Mouse (Mus musculus): ENCODE results near the gene Carns1.

The Carns1 gene

GRCm38 (mm10) chr19:4171393-4172290, 3.6 kb downstream of the Carns1 start:
- DNase-seq (ENCODE audit: low read depth, low spot score): no peak

- DNase-seq (ENCODE audit: low read depth, low spot score): no peak
Measured at GRCm38 (mm10) chr19:4170723-4171392, 4.4 kb downstream of the Carns1 start.

DNA sequence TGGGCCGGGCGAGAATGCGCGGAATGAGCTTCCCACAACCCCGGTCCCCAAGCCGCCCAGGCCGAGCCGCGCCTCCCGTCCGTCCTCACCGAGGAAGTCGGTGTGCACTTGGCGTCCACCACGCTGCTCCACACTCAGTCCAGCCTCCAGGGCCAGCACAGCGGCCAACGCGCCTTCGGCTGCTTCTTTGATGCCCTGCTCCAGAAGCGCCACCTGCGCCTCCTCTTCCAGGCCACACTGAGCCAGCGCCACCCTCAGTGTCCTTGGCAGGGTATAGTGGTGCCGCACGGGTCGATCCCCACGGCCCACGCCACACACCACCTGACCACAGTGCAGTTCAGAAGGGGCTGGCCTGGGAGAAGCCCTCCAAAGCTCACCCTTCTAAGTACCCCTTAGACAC, 5.5 kb downstream of the Carns1 start:
- no peak for DNase-seq (ENCODE audit: low read depth, low spot score)

- DNase-seq (ENCODE audit: low read depth, low spot score): peak; percentile 95
Measured at GRCm38 (mm10) chr19:4169378-4169784, 5.9 kb downstream of the Carns1 start.

DNA sequence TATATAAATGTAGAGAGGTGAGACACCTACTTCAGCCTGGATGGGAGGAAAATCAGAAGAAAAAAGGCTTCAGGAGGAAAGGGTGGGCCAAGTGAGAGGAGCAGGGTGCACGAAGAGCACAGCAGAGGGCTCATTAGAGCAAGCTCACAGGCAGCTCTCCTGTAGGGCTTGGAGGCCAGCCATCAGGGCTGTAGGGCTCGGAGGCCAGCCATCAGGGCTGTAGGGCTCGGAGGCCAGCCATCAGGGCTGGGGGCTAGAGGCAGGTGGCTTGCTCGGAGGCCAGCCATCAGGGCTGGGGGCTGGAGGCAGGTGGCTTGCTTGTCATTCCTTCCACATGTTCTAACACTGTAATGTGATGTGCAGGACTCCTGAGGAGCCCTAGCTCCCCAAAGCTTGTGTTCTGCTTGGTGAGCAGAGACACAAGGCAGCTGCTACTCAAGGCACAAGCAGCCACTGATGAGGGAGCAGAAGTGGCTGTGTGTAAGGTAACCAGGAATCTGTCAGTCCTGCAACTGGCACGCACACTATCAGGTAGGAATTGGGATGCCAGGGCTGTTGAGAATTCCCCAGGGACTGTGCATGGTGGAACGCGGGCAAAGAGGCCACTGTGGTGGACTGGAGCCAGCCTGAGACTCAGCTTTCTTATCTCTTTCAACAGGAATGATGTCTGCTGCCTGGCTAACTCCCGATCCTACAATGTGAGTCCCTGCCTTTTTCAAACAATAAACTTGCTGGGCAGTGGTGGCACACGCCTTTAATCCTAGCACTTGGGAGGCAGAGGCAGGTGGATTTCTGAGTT, 8.4 kb downstream of the Carns1 start:
- DNase-seq (ENCODE audit: low read depth, low spot score): no peak

GRCm38 (mm10) chr19:4164721-4165120, 10.6 kb downstream of the Carns1 start:
- no peak for DNase-seq (ENCODE audit: low read depth, low spot score)

- DNase-seq (ENCODE audit: low read depth, low spot score): no peak
Measured at GRCm38 (mm10) chr19:4164100-4164499, 11.2 kb downstream of the Carns1 start.

- no peak for DNase-seq (ENCODE audit: low read depth, low spot score)
Measured at GRCm38 (mm10) chr19:4163543-4163887, 11.8 kb downstream of the Carns1 start.

GRCm38 (mm10) chr19:4162646-4163542, 12.4 kb downstream of the Carns1 start, which contains the start of gene Rps6kb2:
Gene Rps6kb2, minus strand, starts transcription at chr19:4163354.
- peak; percentile 88 for DNase-seq (ENCODE audit: low read depth, low spot score)

DNA sequence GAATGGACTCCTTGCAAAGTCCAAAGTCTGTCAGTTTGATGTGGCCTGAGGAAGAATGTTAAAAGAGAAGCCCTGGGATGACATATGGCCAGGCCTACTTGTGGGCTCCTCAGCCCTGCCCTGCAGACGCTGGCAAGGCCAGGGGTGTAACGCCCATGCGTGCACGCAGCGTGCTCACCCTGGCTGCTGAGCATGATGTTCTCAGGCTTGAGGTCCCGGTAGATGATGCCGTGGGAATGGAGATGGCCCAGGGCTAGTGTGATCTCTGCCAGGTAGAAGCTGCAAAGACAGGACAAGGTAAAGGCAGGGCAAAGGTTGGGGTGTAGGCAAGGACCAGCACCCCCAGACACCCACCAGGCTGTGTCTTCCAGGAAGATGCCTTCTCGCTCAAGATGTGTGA, 16.2 kb downstream of the Carns1 start:
- no peak for DNase-seq (ENCODE audit: low read depth, low spot score)

DNA sequence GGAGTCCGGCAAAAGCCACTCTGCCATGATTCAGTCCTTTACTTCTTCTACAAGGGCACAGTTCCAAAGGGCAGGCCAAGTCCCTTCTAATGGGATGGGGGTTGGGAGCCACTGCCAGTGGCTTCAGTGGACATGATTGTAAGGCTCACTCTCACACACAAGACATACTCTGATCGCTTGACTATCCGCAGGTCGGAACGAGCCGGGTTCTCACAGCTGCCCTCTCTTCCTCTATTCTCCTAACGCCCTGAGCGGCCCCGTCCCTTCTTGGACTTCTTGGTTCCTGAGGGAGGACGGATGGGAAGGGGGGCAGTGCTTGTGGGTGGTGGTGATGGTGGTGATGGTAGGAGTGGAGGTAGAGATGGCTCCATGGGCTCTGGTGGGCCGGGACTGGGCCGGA, 18.5 kb downstream of the Carns1 start:
- DNase-seq (ENCODE audit: low read depth, low spot score): no peak

DNA sequence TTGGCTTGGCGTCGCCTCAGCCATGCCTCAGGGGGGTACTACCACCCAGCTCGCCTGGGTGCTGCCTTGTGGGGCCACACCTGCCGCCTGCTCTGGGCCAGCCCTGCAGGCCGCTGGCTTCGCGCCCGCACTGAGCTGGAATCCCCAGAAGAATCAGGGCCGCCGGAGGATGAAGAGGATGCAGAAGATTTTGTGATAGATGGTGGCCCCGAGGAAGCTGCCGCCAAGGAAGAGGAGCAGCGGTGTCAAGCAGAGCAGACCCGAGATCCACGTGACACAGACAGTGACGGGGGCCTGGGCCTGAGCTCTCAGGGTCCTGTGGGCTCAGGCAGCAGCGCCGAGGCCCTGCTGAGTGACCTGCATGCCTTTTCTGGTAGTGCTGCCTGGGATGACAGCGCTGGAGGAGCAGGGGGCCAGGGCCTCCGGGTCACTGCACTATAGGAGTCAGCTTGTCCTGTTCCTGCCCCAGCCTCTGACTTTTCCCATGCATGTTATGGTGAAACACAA, 19.2 kb downstream of the Carns1 start:
- DNase-seq (ENCODE audit: low read depth, low spot score): no peak

- DNase-seq (ENCODE audit: low read depth, low spot score): no peak
Measured at GRCm38 (mm10) chr19:4155223-4156072, 19.8 kb downstream of the Carns1 start.

- DNase-seq (ENCODE audit: low read depth, low spot score): no peak
Measured at GRCm38 (mm10) chr19:4154437-4155222, 20.6 kb downstream of the Carns1 start.

DNA sequence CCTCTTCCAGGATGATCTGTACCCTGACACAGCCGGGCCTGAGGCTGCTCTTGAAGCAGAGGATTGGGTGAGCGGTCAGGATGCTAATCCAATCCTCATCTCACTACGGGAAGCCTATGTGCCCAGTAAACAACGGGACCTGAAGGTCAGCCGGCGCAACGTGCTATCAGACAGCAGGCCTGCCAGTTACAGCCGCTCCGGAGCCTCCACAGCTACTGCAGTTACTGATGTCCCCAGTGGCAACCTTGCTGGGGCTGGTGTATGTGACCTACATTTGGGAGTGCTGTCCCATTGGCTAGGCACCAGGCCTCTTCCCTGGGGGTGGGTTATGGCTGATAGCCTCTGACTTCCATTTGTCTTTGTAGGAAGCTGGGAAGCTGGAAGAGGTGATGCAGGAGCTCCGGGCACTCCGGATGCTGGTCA, 22.0 kb downstream of the Carns1 start, which contains the start of gene Ptprcap:
Gene Ptprcap, plus strand, starts transcription at position 373 of the 423 bp plus-strand sequence.
- DNase-seq (ENCODE audit: low read depth, low spot score): peak; percentile 61

DNA sequence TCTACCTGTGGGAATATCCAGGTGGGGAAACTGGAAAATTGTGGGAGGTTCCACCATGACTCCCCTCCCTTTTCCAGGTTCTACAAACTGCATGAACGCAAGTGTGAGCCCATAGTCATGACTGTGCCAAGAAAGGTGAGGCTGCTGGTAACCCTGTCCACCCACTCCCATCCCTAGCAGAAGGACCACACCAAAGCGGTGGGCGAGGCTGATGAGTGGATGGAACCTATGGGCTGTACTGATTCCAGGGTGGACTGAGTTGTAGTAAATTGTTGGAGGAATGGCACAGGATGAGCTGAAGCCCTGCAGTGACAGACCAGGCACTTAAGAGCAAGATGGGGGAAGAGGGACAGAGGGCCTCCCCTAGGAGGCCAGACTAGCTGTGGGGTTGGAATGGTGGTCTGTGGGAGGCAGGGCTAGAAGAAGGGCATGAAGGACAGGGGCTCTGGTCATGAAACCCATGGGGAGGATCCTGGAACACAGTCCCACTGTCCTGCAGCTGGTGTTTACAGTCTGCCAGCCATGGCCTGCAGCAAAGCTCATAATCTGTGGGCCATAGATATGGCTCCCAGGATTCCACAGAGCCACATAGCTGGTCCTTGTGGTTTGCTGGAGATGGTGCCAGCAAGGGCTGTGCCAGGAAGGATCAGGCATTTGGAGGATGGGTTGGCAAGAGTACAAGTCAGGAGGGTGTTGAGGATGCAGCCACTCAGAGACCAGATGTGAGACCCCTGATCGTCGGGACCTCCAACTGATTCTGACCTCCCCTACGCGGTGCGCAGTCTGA, 22.6 kb downstream of the Carns1 start:
- DNase-seq (ENCODE audit: low read depth, low spot score): no peak

DNA sequence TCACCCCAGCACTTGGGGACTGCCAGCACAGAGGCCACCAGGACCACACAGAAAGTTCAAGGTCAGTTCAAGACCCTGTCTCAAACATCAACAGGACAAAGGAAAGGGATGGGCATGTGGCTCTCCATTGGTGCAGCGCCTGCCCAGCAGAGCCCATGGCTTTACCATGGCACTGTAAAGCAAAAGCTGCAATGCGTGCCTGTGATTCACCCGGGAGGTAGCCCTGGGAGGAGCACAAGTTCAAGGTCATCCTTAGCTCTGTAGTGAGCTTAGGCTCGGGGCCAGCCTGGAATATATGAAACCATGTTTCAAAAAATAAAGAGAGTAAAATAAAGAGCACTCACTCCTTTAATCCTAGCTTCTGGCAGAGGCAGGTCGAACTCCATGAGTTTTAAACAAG, 23.4 kb downstream of the Carns1 start:
- no peak for DNase-seq (ENCODE audit: low read depth, low spot score)

GRCm38 (mm10) chr19:4151488-4151860, 23.8 kb downstream of the Carns1 start:
- no peak for DNase-seq (ENCODE audit: low read depth, low spot score)
